Mouse (Mus musculus): ENCODE measurements at regions not wholly inside any gene's neighbourhood (a gene's known extent, or its start where the extent isn't known, plus 50 kb on each side); places are given as distances from the start of the nearest gene placed in this dataset.

DNA sequence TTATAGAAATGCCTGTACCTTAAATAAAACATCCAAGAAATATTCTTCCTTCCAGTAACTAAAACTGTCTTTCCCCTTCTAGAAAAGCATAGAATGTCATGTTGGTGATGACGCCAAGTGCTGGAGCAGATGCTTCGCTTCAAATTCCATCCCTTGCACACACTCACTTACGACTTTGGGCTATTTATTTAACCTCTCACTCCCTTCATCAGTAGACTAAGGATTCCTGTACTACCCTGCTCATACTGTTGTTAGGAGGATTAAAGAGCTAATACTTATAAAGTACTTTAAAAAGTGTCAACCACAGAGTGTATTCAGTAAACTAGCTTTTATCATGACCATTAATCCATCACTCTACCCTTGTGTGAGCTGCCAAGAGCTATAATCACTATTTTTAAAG, 296.8 kb upstream of the Cited2 start:
- Histone ChIP-seq H3K36me3 (no peaks in the 10 kb centered on the region), H3K4me1 (no peaks in the 10 kb centered on the region), H3K9me3 (no peaks in the 10 kb centered on the region), H3K9ac (no peak overlapping the region), H3K4me3 (no peak overlapping the region), H3K27me3 (no peaks in the 10 kb centered on the region), H3K27ac (no peak overlapping the region), H3K4me2 (no peak overlapping the region)
- 72% methylated on average over 3 of the region's 3 CpGs for WGBS
- ATAC-seq (ENCODE audit: insufficient number of reproducible peaks, insufficient read depth, low FRiP score, low TSS enrichment, low read depth): no peak

DNA sequence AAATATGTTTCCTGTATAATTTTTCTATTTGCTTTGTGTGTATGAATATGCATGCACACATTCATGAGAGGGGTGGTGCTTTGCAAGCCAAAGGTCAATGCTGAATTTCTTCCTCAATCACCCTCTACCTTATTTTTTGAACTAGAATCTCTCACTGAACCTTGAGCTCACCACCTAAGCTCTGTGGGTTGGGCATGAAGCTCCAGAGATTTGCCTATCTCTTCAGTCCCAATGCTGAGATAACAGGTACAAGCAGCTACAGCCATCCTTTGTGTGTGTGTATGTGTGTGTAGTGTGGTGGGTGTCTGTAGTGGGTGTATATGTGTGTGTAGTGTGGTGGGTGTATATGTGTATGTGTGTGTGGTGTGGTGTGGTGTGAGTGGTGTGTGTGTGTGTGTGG, 295.7 kb upstream of the Cited2 start:
- no peaks in the 10 kb centered on the region for H3K4me1 ChIP-seq
- no peak overlapping the region for H3K4me3 ChIP-seq
- no peaks in the 10 kb centered on the region for H3K27me3 ChIP-seq
- no peak for ATAC-seq (ENCODE audit: insufficient number of reproducible peaks, insufficient read depth, low FRiP score, low TSS enrichment, low read depth)
- H3K4me2 ChIP-seq: no peak overlapping the region
- no peak overlapping the region for H3K27ac ChIP-seq
- H3K9ac ChIP-seq: no peak overlapping the region
- H3K9me3 ChIP-seq: no peaks in the 10 kb centered on the region
- no peaks in the 10 kb centered on the region for H3K36me3 ChIP-seq

DNA sequence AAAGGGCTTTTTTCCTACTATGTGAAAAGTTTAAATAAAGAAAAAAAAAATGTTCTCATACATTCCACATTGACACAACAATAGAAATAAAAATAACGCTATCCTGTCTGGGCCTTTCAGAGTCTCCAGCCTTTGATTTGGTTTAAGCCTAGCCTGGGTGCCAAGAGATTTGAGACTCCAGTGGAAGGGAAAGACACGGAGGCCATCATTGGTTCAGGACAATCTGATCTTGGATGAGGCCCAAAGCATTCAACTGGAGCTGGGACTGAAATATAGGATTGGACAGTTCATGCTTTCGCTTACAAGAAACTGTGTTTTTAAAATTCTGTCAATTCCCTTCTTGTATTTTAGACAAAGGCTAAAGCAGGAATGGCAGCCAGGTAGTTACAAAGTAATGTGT, 294.7 kb upstream of the Cited2 start:
- H3K9ac ChIP-seq: no peak overlapping the region
- H3K4me2 ChIP-seq: no peak overlapping the region
- no peaks in the 10 kb centered on the region for H3K4me1 ChIP-seq
- H3K36me3 ChIP-seq: no peaks in the 10 kb centered on the region
- H3K9me3 ChIP-seq: no peaks in the 10 kb centered on the region
- H3K27ac ChIP-seq: no peak overlapping the region
- no peak for ATAC-seq (ENCODE audit: insufficient number of reproducible peaks, insufficient read depth, low FRiP score, low TSS enrichment, low read depth)
- H3K4me3 ChIP-seq: no peak overlapping the region
- H3K27me3 ChIP-seq: no peaks in the 10 kb centered on the region
- 60% methylated on average over 3 of the region's 3 CpGs for WGBS

DNA sequence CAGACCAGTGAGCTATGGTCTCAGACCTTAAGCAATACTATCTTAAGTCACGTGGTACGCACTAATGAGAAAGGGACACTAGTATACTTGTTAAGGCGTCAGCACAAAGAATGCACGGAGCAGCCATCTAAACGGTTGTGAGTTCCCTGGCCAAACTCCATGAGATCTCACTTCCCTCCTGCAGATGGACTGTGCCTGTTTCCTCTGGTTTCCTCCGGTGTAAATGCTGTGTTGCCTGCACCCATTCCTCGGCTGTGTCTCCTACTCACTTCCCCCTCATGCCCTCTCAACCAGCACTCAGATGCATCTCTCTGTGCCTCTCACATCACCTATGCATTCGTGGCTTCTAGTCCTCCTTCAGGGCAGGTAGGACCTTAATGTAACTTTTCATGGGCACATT, 291.9 kb upstream of the Cited2 start:
- ATAC-seq (ENCODE audit: insufficient number of reproducible peaks, insufficient read depth, low FRiP score, low TSS enrichment, low read depth): no peak
- H3K9ac ChIP-seq: no peak overlapping the region

GRCm38 (mm10) chr10:17434098-17434497, 288.9 kb upstream of the Cited2 start:
- H3K9ac ChIP-seq: no peak overlapping the region
- 87% methylated on average over 4 of the region's 4 CpGs for WGBS
- H3K4me3 ChIP-seq: no peak overlapping the region

More for the DNA sequence above, 291.9 kb upstream of the Cited2 start:
- Histone ChIP-seq H3K27ac (no peak overlapping the region), H3K27me3 (no peaks in the 10 kb centered on the region), H3K36me3 (no peaks in the 10 kb centered on the region), H3K4me2 (no peak overlapping the region), H3K4me3 (no peak overlapping the region), H3K4me1 (no peaks in the 10 kb centered on the region), H3K9me3 (no peaks in the 10 kb centered on the region)
- 84% methylated on average over 8 of the region's 8 CpGs for WGBS

DNA sequence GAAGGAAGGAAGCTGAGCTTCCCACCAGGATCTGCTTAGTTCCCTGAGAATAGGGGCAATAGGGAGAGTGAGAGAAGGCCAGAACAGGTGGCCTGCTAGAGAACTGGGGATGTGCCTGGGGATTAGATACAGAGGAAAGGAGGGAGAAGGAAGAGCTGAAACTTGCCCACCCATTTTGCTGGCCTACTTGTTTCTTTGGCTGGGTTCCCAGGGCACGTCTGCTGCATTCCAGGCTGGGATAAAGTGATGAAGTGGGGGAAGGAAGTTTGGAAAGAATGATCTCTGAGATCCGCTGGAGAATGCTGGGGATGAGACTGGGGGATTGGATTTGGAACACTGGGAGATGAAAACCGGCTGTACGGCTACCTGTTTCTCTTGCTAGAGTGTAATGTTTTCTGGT, 272.8 kb upstream of the Cited2 start:
- no peaks in the 10 kb centered on the region for H3K36me3 ChIP-seq
- H3K4me2 ChIP-seq: no peak overlapping the region
- H3K9me3 ChIP-seq: no peaks in the 10 kb centered on the region
- H3K4me1 ChIP-seq: no peaks in the 10 kb centered on the region
- 62% methylated on average over 4 of the region's 4 CpGs for WGBS
- H3K9ac ChIP-seq: no peak overlapping the region
- no peak overlapping the region for H3K27ac ChIP-seq
- no peak for ATAC-seq (ENCODE audit: insufficient number of reproducible peaks, insufficient read depth, low FRiP score, low TSS enrichment, low read depth)
- no peak overlapping the region for H3K4me3 ChIP-seq
- no peaks in the 10 kb centered on the region for H3K27me3 ChIP-seq

More at GRCm38 (mm10) chr10:17434098-17434497, 288.9 kb upstream of the Cited2 start:
- Histone ChIP-seq H3K4me2 (no peak overlapping the region), H3K4me1 (no peaks in the 10 kb centered on the region), H3K27ac (no peak overlapping the region), H3K36me3 (no peaks in the 10 kb centered on the region), H3K9me3 (no peaks in the 10 kb centered on the region), H3K27me3 (no peaks in the 10 kb centered on the region)
- no peak for ATAC-seq (ENCODE audit: insufficient number of reproducible peaks, insufficient read depth, low FRiP score, low TSS enrichment, low read depth)

DNA sequence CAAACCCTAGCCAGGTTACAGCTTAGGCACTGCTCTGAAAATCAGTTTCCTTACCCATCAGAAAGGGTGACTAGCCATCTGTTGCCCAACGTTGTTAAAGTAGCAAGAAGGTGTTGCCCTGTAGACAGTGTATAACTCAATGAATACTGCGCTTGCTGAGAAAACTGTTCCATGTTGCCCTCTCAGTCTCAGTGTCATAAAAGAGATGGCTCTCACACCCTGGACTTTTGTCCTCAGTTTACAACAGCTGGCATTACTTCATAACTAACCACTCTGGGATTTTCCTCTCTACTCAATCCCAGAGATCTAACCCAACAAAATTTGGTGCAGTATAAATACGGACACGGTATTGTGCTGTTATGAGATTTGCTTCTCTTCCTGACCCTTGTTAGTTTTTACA, 252.1 kb upstream of the Cited2 start:
- WGBS: 88% methylated on average over 4 of the region's 4 CpGs
- no peak overlapping the region for H3K4me2 ChIP-seq
- H3K27me3 ChIP-seq: no peaks in the 10 kb centered on the region
- H3K9ac ChIP-seq: no peak overlapping the region
- H3K4me1 ChIP-seq: no peaks in the 10 kb centered on the region
- H3K9me3 ChIP-seq: no peaks in the 10 kb centered on the region
- no peak for ATAC-seq (ENCODE audit: insufficient number of reproducible peaks, insufficient read depth, low FRiP score, low TSS enrichment, low read depth)
- no peak overlapping the region for H3K4me3 ChIP-seq
- H3K27ac ChIP-seq: no peak overlapping the region
- H3K36me3 ChIP-seq: no peaks in the 10 kb centered on the region

- no peaks in the 10 kb centered on the region for H3K9me3 ChIP-seq
- no peaks in the 10 kb centered on the region for H3K27me3 ChIP-seq
- H3K4me3 ChIP-seq: no peak overlapping the region
- no peak for ATAC-seq (ENCODE audit: insufficient number of reproducible peaks, insufficient read depth, low FRiP score, low TSS enrichment, low read depth)
- no peaks in the 10 kb centered on the region for H3K4me1 ChIP-seq
- H3K9ac ChIP-seq: no peak overlapping the region
- H3K36me3 ChIP-seq: no peaks in the 10 kb centered on the region
- no peak overlapping the region for H3K4me2 ChIP-seq
- H3K27ac ChIP-seq: no peak overlapping the region
- 68% methylated on average over 5 of the region's 5 CpGs for WGBS
Measured at GRCm38 (mm10) chr10:17472536-17472935, 250.5 kb upstream of the Cited2 start.

DNA sequence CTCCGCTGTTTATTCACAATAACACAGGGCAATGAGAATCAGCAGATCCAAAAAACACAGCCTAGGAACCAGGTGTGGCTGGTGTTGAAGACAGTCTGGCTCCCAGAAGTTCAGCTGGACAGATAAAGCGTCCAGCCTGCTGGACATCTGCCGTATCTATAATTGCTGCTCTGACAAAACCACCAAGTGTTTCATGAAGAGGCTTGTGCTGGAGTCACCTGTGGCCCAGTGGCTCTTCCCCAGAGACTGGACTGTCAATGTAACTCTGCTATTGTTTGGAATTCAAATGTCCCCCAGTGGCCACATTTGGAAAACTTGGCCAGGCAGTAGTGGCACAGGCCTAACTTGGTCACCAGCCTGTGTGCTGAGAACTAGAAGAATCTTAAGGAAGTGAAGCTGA, 247.0 kb upstream of the Cited2 start:
- 86% methylated on average over 3 of the region's 3 CpGs for WGBS
- no peak for ATAC-seq (ENCODE audit: insufficient number of reproducible peaks, insufficient read depth, low FRiP score, low TSS enrichment, low read depth)
- H3K4me2 ChIP-seq: no peak overlapping the region

GRCm38 (mm10) chr10:17476720-17477119, 246.3 kb upstream of the Cited2 start:
- Histone ChIP-seq H3K4me2 (no peak overlapping the region), H3K9me3 (no peaks in the 10 kb centered on the region)

More for the DNA sequence above, 247.0 kb upstream of the Cited2 start:
- H3K27ac ChIP-seq: no peak overlapping the region
- H3K9me3 ChIP-seq: no peaks in the 10 kb centered on the region
- peaks cover 6% of the 10 kb centered on the region for H3K4me1 ChIP-seq
- no peak overlapping the region for H3K4me3 ChIP-seq
- no peaks in the 10 kb centered on the region for H3K36me3 ChIP-seq
- H3K27me3 ChIP-seq: no peaks in the 10 kb centered on the region
- no peak overlapping the region for H3K9ac ChIP-seq

GRCm38 (mm10) chr10:17478761-17479632, 244.0 kb upstream of the Cited2 start:
- no peak overlapping the region for H3K9ac ChIP-seq
- 24% methylated on average over 8 of the region's 8 CpGs for WGBS
- no peaks in the 10 kb centered on the region for H3K9me3 ChIP-seq
- no peak overlapping the region for H3K27ac ChIP-seq
- H3K27me3 ChIP-seq: no peaks in the 10 kb centered on the region
- peak; percentile 64; the same call in 1 of the 2 replicates for ATAC-seq (ENCODE audit: insufficient number of reproducible peaks, insufficient read depth, low FRiP score, low TSS enrichment, low read depth)
- H3K4me2 ChIP-seq: peak overlapping the region; percentile 37
- no peaks in the 10 kb centered on the region for H3K36me3 ChIP-seq
- no peak overlapping the region for H3K4me3 ChIP-seq
- peaks cover 6% of the 10 kb centered on the region for H3K4me1 ChIP-seq

More at GRCm38 (mm10) chr10:17476720-17477119, 246.3 kb upstream of the Cited2 start:
- 90% methylated on average over 6 of the region's 6 CpGs for WGBS
- no peak overlapping the region for H3K27ac ChIP-seq
- no peaks in the 10 kb centered on the region for H3K36me3 ChIP-seq
- ATAC-seq (ENCODE audit: insufficient number of reproducible peaks, insufficient read depth, low FRiP score, low TSS enrichment, low read depth): no peak
- H3K27me3 ChIP-seq: no peaks in the 10 kb centered on the region
- H3K4me1 ChIP-seq: peaks cover 6% of the 10 kb centered on the region
- H3K4me3 ChIP-seq: no peak overlapping the region
- no peak overlapping the region for H3K9ac ChIP-seq

- no peak overlapping the region for H3K27ac ChIP-seq
- no peaks in the 10 kb centered on the region for H3K27me3 ChIP-seq
- no peaks in the 10 kb centered on the region for H3K36me3 ChIP-seq
- H3K9ac ChIP-seq: no peak overlapping the region
- no peaks in the 10 kb centered on the region for H3K9me3 ChIP-seq
- no peak for ATAC-seq (ENCODE audit: insufficient number of reproducible peaks, insufficient read depth, low FRiP score, low TSS enrichment, low read depth)
- 80% methylated on average over 4 of the region's 4 CpGs for WGBS
- no peak overlapping the region for H3K4me2 ChIP-seq
- H3K4me3 ChIP-seq: no peak overlapping the region
- peaks cover 6% of the 10 kb centered on the region for H3K4me1 ChIP-seq
Measured at GRCm38 (mm10) chr10:17482751-17483150, 240.3 kb upstream of the Cited2 start.

Measured in embryonic facial prominence, embryonic 13.5 days (tissue).